ENCODE assay signal across 16 mouse cellular contexts in the genomic region with DNA sequence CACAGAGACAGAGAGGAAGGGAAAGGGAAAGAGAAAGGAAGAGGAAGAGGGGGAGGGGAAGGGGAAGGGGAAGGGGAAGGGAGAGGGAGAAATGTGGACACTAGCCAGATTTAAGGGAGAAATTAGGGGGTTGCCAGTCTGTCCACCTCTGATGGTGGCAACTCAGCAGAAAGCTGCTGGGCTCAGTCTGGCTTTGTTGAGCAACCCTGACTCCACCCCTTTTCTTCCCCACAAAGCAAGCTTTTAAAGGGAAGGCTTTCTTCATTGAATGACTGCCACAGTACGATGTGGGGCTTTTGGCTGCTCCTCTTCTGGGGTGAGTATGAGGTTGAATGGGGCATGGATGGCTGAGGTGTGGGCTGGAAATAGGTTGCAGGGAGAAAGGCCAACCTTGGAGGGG. TPM values are rescaled to one million over a fixed set of nuclear protein-coding genes. Genes with fewer than 3 reads are reported as not detected.
A peak's percentile ranks its signal among the peaks of the same experiment; 100 is the strongest.
DNase-seq lines count a peak whose midpoint lies in the region; ATAC-seq and TF ChIP-seq lines count a peak whose summit lies in the region.
"Had no signal": no experiment of that assay in that cellular context is flagged by ENCODE, and none has a peak within 500 bp of the region (broad histone marks: within the 10 kb centered on the region; RNA-seq: fewer than 3 reads in every experiment).

TSS of gene Adgre1 (plus strand) at position 251 of the 400 bp plus-strand sequence.

- 6% methylated on average over 1 of the region's 1 CpGs for WGBS in spleen, adult 2 months
- WGBS in liver, embryonic 13.5 days (ENCODE audit: insufficient replicate concordance): 11% methylated on average over 1 of the region's 1 CpGs
- 0% methylated on average over 1 of the region's 1 CpGs for WGBS in forebrain, embryonic 15.5 days

- H3K9ac ChIP-seq in liver, embryonic 13.5 days: no peak within 1 kb of the TSS
- H3K9ac ChIP-seq in forebrain, embryonic 15.5 days (replicated peaks): no peak within 1 kb of the TSS
- H3K9ac ChIP-seq: kidney, embryonic 15.5 days; lung, embryonic 15.5 days had no signal

- no peak within 1 kb of the TSS for H3K27ac ChIP-seq in gastrocnemius, adult 2 months
- H3K27ac ChIP-seq in spleen, adult 2 months (ENCODE audit: insufficient read depth, low read length): 0 out of 2 replicates have a peak within 1 kb of the TSS, but pooled peaks have one; percentile 0
- H3K27ac ChIP-seq in liver, embryonic 13.5 days: no peak within 1 kb of the TSS
- no peak within 1 kb of the TSS for H3K27ac ChIP-seq in forebrain, embryonic 15.5 days (replicated peaks)
- H3K27ac ChIP-seq: forebrain, embryonic 10.5 days; kidney, embryonic 15.5 days; lung, embryonic 15.5 days had no signal

- TF ChIP-seq CTCF in gastrocnemius, adult 2 months (IDR thresholded peaks at IDR 0.05): no peak
- no peak for TF ChIP-seq CTCF in spleen, adult 2 months (IDR thresholded peaks at IDR 0.05; ENCODE audit: extremely low read depth, insufficient read depth, insufficient read length, insufficient replicate concordance)

- no peaks in the 10 kb centered on the region for H3K27me3 ChIP-seq in spleen, adult 2 months (ENCODE audit: control insufficient read depth, insufficient read depth, low read length)
- no peaks in the 10 kb centered on the region for H3K27me3 ChIP-seq in liver, embryonic 13.5 days
- no peaks in the 10 kb centered on the region for H3K27me3 ChIP-seq in forebrain, embryonic 15.5 days
- H3K27me3 ChIP-seq: kidney, embryonic 15.5 days; lung, embryonic 15.5 days had no signal

- no peaks in the 10 kb centered on the region for H3K36me3 ChIP-seq in spleen, adult 2 months (ENCODE audit: control insufficient read depth, insufficient read depth, low read length)
- H3K36me3 ChIP-seq in liver, embryonic 13.5 days: no peaks in the 10 kb centered on the region
- no peaks in the 10 kb centered on the region for H3K36me3 ChIP-seq in forebrain, embryonic 15.5 days
- H3K36me3 ChIP-seq: forebrain, embryonic 10.5 days; kidney, embryonic 15.5 days; lung, embryonic 15.5 days had no signal

- no peaks in the 10 kb centered on the region for H3K9me3 ChIP-seq in liver, embryonic 13.5 days (replicated peaks)
- no peaks in the 10 kb centered on the region for H3K9me3 ChIP-seq in forebrain, embryonic 15.5 days
- H3K9me3 ChIP-seq: forebrain, embryonic 10.5 days; kidney, embryonic 15.5 days; lung, embryonic 15.5 days had no signal

- H3K4me1 ChIP-seq in spleen, adult 2 months (ENCODE audit: control insufficient read depth, insufficient read depth, insufficient read length): peaks cover 9% of the 10 kb centered on the region; the same call in 1 of the 2 replicates
- no peaks in the 10 kb centered on the region for H3K4me1 ChIP-seq in liver, embryonic 13.5 days (replicated peaks)
- H3K4me1 ChIP-seq in forebrain, embryonic 15.5 days: no peaks in the 10 kb centered on the region
- H3K4me1 ChIP-seq: kidney, embryonic 15.5 days; lung, embryonic 15.5 days had no signal

- peak within 1 kb of the TSS; percentile 48 for H3K4me3 ChIP-seq in gastrocnemius, adult 2 months
- peak within 1 kb of the TSS; percentile 39; the same call in 1 of the 2 replicates for H3K4me3 ChIP-seq in spleen, adult 2 months (ENCODE audit: extremely low read depth, insufficient read depth, insufficient read length)
- 0 out of 2 replicates have a peak within 1 kb of the TSS, but pooled peaks have one; percentile 3 for H3K4me3 ChIP-seq in liver, embryonic 13.5 days (replicated peaks)
- no peak within 1 kb of the TSS for H3K4me3 ChIP-seq in forebrain, embryonic 15.5 days
- H3K4me3 ChIP-seq: forebrain, embryonic 10.5 days; kidney, embryonic 15.5 days; lung, embryonic 15.5 days had no signal

- TF ChIP-seq POLR2A in spleen, adult 2 months (IDR thresholded peaks at IDR 0.05; ENCODE audit: low read depth, low read length): no peak

- no peak within 1 kb of the TSS for H3K4me2 ChIP-seq in liver, embryonic 13.5 days
- H3K4me2 ChIP-seq in forebrain, embryonic 15.5 days (replicated peaks): no peak within 1 kb of the TSS
- H3K4me2 ChIP-seq: kidney, embryonic 15.5 days; lung, embryonic 15.5 days had no signal

- DNase-seq in gastrocnemius, adult 2 months: no peak
- DNase-seq in gastrocnemius, postnatal 10 days: no peak
- no peak for DNase-seq in spleen, adult 2 months (ENCODE audit: low read depth in 1 of 2, low spot score in 2 of 2)
- no peak for DNase-seq in spleen, postnatal 14 days (ENCODE audit: low spot score in 2 of 2)
- no peak for DNase-seq in liver, embryonic 13.5 days
- no peak for DNase-seq in frontal cortex, adult 2 months (ENCODE audit: extremely low spot score in 1 of 2, low spot score in 1 of 2)
- DNase-seq: B cell, adult 2 months; layer of hippocampus, postnatal 36 days; right cerebral cortex, postnatal 25 days had no signal

- no peak for ATAC-seq in liver, embryonic 13.5 days (ENCODE audit: low read depth)
- ATAC-seq in neutrophil, adult 5-6 weeks (ENCODE audit: extremely low read depth, insufficient number of reproducible peaks, low FRiP score, poor library complexity, severe bottlenecking): peak; percentile 66
- ATAC-seq in forebrain, embryonic 15.5 days (replicated peaks): no peak
- ATAC-seq: hindbrain, embryonic 16.5 days had no signal

- intact Hi-C loops in gastrocnemius, adult 2 months (cut with DNase I): no loop called here

RNA-seq across cellular contexts. Expression of gene Adgre1, which starts in this region (rescaled TPM):
- total RNA-seq in gastrocnemius, adult 2 months (2021): 1 to 10 TPM; 2.4 to 3.2 TPM
- total RNA-seq in gastrocnemius, postnatal 10 days (2021): 1 to 10 TPM; 4.0 to 7.1 TPM
- 26.8 and 38.4 TPM in 2 replicates for polyA plus RNA-seq in spleen, adult 2 months (2012; rRNA removed)
- polyA plus RNA-seq in liver, embryonic 13.5 days (2015; fragmentation: Nextera tagmentation; extraction: Ambion mirVana): 17.0 and 20.5 TPM in 2 replicates
- 62.1 and 63.0 TPM in 2 replicates for total RNA-seq in neutrophil, adult 5-6 weeks (2017)
- polyA plus RNA-seq in forebrain, embryonic 15.5 days (2015; fragmentation: Nextera tagmentation; extraction: Ambion mirVana): 3.4 and 3.5 TPM in 2 replicates
- polyA plus RNA-seq in frontal cortex, adult 2 months (2012; rRNA removed): 2.6 and 5.2 TPM in 2 replicates
- total RNA-seq: MEL had no signal
